Mouse (Mus musculus): Measurements from ENCODE around the gene Akt3.

DNA sequence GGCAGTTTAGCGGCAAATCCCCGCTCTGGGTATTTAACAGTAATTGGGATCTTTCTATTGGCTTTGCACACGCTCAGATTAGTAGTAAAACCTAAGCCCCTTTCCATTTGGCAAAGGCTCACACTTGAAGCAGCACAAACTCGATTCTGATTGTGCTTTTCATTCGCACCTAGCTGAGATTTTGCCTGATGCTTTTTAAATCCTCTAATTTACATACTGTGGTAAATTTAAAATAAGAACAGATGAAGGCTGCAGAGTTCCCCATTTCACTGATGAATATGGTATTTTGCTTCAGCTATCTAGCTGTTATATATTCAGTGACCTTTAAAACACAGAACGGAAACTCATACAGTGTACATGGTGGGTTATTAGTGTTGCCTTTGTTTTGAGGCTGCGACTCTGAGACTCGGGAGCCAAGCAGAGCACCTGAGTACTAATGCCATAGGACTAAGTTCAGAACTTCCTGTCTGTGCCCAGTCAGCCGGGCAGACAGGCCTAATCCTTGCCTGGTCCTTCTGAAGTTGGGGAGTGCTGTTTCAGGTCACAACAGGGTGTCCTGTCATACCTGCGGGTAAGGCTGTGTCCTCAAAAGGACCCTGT lies 277.1 kb downstream of the Akt3 start:
- TF ChIP-seq EP300 (IDR thresholded peaks at IDR 0.05; ENCODE audit: insufficient read depth, low read depth, low read length) = no peak
- no peak for TF ChIP-seq CTCF (IDR thresholded peaks at IDR 0.05; ENCODE audit: low read depth, low read length)
